Mouse (Mus musculus): ENCODE measurements at regions not wholly inside any gene's neighbourhood (a gene's known extent, or its start where the extent isn't known, plus 50 kb on each side); places are given as distances from the start of the nearest gene placed in this dataset.

- DNase-seq (ENCODE audit: low spot score): no peak
These were observed 85.0 kb downstream of the Arl4a start for GRCm38 (mm10) chr12:39952854-39953253.

- DNase-seq (ENCODE audit: low spot score): no peak
These were observed 85.9 kb downstream of the Arl4a start for GRCm38 (mm10) chr12:39951911-39952310.

DNA sequence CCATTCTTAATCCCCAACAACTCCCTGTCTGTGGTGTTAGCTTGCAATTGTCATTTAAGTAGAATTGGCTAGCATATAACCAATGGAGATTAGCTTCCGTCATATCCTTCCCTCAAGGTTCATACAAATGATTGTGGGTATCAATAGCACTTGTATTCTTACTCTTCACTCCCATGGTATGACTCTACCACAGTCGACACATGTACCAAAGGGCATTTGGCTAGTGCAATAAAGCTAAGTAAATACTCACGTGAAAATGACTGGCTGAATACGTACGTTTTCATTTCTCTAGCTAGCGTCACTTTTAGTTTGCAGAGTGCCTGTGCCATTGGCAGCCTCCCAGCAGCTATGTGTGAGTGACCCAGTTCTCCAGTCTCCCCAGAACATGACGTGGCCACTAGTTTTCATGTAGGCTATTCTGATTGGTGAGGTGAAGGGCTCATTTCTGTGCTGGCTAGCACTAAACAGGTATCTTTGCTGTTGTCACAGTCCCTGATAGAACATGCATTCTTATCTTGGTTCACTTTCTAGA is 87.5 kb downstream of the Arl4a start:
- DNase-seq (ENCODE audit: low spot score): no peak

DNA sequence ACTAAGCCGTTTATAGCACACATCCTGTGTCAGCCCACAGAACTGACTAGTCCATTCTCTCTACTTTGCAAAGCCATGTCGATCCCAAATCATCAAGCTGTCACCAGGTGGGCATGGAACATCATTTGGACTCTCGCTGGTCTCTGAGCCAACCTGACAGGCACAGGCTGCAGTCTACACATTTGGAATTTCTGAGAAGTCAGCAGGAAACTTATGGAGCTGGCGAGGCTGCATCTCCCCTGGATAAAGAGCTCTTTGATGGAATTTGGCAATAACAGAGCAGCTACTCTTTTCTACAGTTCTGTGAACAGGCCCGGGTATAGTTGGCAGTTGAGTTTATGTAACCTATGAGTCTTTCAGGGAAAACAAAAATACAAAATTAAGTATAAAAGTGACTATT is 94.9 kb downstream of the Arl4a start:
- no peak for DNase-seq (ENCODE audit: low spot score)

DNA sequence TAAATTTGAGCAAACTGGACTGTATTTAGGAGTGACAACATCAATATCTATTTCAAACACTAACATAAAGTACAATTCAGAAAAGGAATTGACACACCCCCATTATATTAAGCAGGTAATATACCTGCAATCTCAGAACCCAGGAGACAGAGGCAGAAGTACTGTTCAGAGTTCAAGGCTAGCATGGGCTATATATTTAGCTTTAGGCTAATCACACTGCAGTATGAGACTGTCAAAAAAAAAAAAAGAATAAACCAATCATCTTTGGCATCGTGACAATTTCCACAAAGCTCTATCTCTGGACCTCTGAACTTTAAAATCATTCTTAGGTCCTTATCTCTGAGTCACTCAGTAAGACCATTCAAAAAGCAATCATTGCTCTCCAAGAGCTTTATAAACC is 96.7 kb downstream of the Arl4a start:
- no peak for DNase-seq (ENCODE audit: low spot score)

DNA sequence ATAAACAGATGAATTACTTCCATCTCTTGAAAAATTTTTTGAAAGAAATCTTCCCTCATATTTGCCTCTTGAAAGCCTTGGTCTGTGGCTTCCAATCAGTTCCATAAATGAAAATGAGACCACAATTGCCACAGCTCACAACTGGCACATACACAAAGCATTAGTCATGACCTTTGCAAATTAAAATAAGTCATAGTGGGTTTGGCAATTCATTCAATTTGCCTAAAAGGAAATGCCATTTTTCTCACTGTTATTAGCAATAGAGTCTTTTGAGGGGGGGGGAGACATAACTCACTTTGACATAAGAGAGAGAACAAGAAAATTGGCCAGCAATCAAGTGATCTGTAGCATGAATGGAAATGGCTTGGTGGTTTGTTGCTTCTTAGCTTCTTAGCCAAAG is 98.8 kb downstream of the Arl4a start:
- no peak for DNase-seq (ENCODE audit: low spot score)

GRCm38 (mm10) chr12:39938211-39938610 is 99.6 kb downstream of the Arl4a start:
- DNase-seq (ENCODE audit: low spot score): no peak

DNA sequence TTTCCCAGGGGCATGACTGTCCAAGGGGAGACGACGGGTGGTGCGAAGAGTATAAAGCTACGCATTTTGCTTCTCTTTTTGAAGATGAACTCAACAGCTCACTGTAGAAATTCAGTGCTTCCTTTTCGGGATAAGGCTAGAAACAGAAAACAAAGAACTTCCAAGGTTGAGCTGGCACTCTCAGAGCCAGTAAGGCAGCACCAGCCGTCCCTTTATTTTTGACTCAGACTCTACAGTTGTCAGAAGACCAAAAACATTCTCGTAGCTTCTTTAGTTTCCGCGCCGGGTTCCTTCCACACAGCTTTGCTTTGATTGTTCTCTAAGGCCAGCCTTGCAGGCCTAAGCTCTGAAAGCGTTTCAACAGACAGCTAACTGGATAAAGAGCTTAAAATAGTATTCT is 101.5 kb downstream of the Arl4a start:
- DNase-seq (ENCODE audit: low spot score): no peak

DNA sequence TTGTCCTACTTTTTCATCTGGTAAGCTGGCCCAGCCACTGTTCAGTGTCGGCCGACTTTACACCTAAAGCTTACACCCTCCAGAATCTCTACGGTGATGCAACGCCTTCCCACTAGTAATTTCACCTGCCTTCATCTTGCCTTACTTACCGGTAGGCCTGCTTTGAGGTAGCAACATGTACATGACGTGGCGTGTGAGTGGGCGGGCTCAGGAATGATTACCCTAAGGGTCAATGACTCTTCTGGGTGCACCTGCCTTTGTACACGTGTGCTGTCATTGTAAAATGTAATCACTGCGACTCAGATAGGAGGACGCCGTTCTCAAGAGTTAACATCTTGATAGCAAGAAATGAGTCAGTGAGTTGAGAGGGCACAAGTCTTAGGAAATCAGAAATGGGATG is 102.0 kb downstream of the Arl4a start:
- no peak for DNase-seq (ENCODE audit: low spot score)

- no peak for DNase-seq (ENCODE audit: low spot score)
These were observed 102.9 kb downstream of the Arl4a start for GRCm38 (mm10) chr12:39934877-39935276.

DNA sequence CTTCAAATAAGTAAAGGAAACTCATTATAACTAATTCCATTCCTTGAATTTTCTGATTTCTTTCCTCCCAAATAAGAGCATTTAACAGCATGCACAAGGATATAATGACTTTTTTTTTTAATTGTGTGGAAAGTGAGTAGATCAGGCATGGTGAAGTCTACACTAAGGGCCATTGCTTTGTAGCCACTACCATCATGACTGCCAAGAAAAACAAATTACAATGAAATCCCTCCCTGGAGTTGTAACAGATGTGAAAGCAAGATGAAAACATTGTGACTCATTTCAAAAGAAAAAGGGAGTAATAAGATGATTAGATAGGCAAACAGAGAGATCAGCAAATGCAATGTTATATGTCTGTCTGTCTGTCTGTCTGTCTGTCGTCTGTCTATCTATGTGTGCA is 106.6 kb downstream of the Arl4a start:
- DNase-seq (ENCODE audit: low spot score): no peak

DNA sequence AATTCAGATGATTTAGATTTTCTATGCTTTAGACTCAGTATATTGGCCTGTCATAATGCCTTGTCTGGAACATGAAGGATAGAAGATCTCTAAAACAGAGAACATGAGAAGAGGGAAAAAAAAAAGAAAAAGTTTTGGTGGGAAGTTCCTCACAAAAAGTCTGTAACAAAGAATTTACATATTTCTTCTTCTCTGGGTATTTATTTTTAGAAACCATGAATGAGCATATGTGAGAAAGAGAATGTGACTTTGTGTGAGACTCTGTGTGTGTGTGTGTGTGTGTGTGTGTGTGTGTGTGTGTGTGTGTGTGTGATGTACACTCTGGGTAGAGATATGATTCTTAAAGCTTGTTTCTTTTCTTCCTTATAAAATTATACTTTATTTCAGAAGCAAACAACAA is 109.9 kb downstream of the Arl4a start:
- DNase-seq (ENCODE audit: low spot score): no peak

DNA sequence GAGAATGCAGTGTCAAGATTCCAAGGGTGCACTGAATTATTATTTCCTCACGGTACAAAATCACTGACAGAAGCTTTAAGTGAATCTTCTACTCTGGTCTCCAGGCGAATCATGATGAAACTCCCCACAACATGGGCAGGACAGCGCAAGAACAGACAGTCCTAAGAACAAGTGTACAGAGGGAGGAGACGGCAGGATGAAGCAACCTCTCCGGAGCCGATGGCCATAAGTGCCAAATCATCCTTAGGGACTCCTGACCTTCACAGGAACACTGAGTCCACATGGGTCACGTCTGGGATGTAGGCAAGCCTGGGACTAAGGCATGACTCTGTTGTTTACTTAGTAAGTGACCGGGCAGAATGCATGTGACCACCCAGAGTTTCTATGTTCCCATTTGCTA is 110.8 kb downstream of the Arl4a start:
- peak; percentile 25 for DNase-seq (ENCODE audit: low spot score)

- no peak for DNase-seq (ENCODE audit: low spot score)
These were observed 116.3 kb downstream of the Arl4a start for GRCm38 (mm10) chr12:39921481-39921880.

DNA sequence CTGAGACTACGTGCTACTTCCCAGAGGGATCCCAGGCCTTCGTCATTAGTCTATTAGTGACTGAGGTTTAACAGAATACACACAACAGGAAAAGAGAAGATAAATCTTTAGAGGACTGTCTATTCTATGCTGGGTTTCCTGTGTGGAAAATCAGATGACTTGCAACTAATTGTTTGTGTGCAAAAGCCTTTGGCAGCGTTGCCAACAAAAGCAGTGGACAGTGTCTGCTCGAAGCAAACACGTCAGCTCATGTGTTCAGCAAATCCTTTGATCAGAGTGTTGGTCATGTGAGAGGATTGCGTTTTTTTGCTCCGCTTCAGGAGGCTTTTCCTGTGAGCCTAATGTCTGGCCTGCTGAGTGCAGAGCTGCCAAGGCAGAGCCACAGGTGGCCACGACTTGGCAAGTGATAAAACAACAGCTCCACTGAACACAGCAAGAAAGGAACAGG is 117.3 kb downstream of the Arl4a start:
- DNase-seq (ENCODE audit: low spot score): peak; percentile 5

DNA sequence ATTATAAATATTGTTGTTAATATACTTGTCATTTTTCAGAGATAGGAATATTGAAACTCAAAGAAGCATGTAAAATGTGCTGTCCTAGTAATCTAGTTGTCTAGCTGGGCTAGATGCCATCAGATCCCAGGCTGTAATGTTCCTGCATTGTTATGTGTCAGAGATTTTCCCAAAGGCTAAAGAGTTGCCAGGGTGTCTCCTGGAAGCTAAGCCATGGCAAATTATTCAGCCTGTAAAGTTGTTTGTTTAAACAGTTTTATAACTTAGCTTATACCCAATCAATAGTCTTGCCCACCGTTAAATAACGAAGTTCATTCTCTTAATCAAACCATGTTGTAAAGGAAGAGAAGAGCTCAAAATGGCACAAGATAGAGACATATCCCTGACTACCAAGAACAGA is 117.9 kb downstream of the Arl4a start:
- DNase-seq (ENCODE audit: low spot score): no peak

- no peak for DNase-seq (ENCODE audit: low spot score)
These were observed 149.3 kb downstream of the Arl4a start for GRCm38 (mm10) chr12:39888493-39888892.

DNA sequence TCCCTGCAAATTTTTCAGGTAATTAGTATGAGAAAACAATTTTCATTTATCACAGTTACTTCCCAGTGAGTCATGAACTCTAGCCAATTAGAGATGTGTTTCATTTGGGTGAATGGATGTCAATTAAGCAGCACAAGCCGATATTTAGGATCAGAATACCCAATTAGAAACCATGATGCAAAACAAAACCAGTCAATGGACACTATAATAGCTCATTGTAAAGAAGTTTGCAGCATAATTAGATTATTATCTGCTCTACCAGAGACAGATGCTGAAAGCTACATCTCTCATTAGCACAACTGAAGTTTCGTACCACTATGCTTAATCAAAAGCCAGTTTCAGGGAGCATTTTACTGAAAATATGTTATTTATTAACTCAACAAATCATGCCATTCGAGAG is 152.5 kb downstream of the Arl4a start:
- DNase-seq (ENCODE audit: low spot score): no peak

DNA sequence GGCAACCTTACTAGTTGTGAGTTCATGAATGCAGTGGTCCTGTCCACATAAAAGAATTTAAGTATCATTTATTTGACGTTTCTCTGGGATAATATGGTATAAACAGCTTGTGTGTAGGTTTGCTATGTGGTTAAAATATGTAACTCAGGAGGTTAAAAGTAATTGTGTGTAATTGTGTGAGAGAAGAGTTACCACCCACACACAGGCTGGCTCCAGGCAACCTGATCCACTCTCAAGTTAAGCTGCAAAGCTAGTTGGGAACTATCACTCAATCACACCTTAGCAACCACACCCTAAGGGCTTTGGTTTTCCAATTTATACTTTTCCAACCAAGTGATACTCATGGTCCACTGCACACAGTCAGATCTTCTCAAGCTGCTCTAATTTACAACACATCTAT is 157.5 kb downstream of the Arl4a start:
- DNase-seq (ENCODE audit: low spot score): no peak

DNA sequence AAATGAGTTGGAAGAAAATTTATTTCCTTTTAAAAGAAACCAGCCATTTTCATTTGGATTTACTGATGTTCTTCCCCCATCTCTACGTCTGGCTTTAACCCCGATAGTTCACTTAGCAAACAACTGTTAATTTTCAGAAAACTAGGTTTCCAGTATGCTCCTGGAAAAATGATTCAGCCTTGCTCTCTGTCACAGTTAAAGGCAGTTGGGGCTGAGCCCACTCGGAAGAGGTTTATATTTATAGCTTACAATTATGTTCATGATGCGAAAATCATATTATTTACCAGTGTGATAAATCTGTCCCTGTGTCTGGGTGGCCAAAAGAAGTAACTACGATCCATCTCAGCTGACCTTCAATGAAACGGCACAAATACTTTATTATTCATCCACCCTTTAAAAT is 163.9 kb downstream of the Arl4a start:
- DNase-seq (ENCODE audit: low spot score): no peak

DNA sequence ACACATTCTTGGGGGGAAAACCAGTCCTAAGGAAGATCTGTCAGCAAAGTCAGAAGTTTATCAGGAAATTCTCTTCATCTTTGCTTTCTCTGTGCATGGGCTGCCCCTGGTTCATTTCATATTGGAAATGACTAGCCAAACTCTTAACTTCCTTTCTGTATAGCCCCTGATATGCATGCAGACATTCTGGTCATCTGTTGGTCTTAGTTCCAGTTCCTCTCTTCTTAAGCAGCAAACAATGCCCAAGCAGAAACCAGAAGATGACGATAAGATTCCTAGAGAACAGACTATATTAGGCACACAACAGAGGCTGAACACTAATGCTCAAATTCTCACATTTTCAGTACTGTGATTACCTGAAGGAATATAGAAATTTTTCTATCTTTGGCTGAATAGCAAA is 176.0 kb downstream of the Arl4a start:
- no peak for DNase-seq (ENCODE audit: low spot score)

DNA sequence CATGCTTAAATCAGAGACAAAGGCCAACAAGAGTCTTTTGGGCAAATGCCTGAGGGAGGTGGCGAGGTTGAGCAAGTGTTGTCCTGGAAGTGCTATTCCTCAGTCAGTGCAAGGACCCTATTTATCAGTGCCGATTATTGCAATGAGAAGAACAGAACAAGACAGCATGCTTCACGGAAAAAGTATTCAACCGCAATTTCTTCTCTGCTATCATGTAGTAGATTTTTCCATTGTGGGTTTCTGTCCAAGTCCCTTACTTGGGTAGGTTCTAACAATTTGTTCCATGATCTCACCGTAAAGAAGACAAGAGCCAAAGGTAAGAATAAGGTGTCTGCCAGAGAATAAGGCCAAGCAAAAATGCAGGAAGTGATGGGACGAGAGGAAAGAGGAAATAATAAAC is 186.2 kb downstream of the Arl4a start:
- DNase-seq (ENCODE audit: low spot score): no peak

DNA sequence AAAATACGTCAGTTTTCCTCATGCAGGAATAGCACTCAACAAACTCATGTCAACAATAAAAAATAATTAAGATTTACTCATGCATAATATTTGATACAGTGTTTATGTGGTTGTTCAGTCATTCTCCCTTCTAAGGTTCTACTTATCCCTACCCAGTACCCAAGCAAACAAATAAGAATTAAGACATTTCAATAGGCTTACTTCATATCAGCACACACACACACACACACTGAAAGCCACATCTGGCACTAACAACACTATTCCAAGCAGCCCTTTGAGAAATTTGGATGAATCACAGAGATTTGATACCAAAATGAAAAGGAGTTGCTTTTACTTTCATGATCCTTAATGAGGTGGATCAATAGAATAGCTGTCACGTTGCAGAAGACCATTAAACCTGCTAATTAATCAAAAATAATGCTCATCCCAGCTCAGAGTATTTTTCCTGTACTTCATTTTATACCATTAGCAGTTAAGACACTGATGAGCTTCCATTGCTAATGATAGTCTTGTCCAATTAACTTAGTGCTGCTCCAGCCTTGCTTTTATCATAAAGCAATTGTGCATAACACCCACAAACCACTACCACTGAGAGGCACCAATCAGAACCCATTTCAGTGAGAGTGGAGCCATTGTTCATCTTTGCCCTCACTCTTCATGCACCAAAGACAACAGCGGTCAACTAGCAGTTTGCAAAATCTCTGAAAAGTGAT is 188.3 kb downstream of the Arl4a start:
- DNase-seq (ENCODE audit: low spot score): no peak

- DNase-seq (ENCODE audit: low spot score): no peak
These were observed 197.2 kb downstream of the Arl4a start for GRCm38 (mm10) chr12:39840615-39841014.

All from testis, postnatal 14 days (tissue).